ENCODE assay signal across 8 mouse cellular contexts in genomic region chr15:19162119-19162888, GRCm38 (mm10).
DNase-seq lines count a peak whose midpoint lies in the region; ATAC-seq lines count a peak whose summit lies in the region.

No protein-coding gene starts in this region.

- H3K4me2 ChIP-seq in forebrain, embryonic 14.5 days (ENCODE audit: low read length), result no peak overlapping the region
- no peak overlapping the region for H3K4me2 ChIP-seq in forebrain, embryonic 12.5 days
- no peak overlapping the region for H3K4me2 ChIP-seq in forebrain, embryonic 16.5 days (ENCODE audit: low read length)

- no peaks in the 10 kb centered on the region for H3K9me3 ChIP-seq in forebrain, embryonic 14.5 days (replicated peaks; ENCODE audit: control insufficient read depth, low read length)
- H3K9me3 ChIP-seq in forebrain, embryonic 12.5 days, result no peaks in the 10 kb centered on the region
- no peaks in the 10 kb centered on the region for H3K9me3 ChIP-seq in forebrain, embryonic 16.5 days (ENCODE audit: control insufficient read depth, low read length)

- DNase-seq in forebrain, embryonic 14.5 days (ENCODE audit: low spot score), result peak; percentile 70
- DNase-seq in ES-CJ7 (ENCODE audit: low read depth, low spot score), result peak; percentile 9
- peak; percentile 12 to 21 for DNase-seq in left cerebral cortex, adult 18-20 months (ENCODE audit: low spot score in 2 of 2)
- DNase-seq in kidney, adult 9 months, result no peak
- DNase-seq in thymus, postnatal 0 days (ENCODE audit: low spot score), result no peak

- H3K27me3 ChIP-seq in forebrain, embryonic 14.5 days (replicated peaks; ENCODE audit: control insufficient read depth, insufficient read depth, low read length), result no peaks in the 10 kb centered on the region
- H3K27me3 ChIP-seq in forebrain, embryonic 12.5 days, result no peaks in the 10 kb centered on the region
- no peaks in the 10 kb centered on the region for H3K27me3 ChIP-seq in forebrain, embryonic 16.5 days (replicated peaks; ENCODE audit: control insufficient read depth, insufficient read depth, low read length)

- no peaks in the 10 kb centered on the region for H3K4me1 ChIP-seq in forebrain, embryonic 14.5 days (ENCODE audit: control insufficient read depth, insufficient read depth, low read length)
- H3K4me1 ChIP-seq in forebrain, embryonic 12.5 days, result no peaks in the 10 kb centered on the region
- no peaks in the 10 kb centered on the region for H3K4me1 ChIP-seq in forebrain, embryonic 16.5 days (replicated peaks; ENCODE audit: control insufficient read depth, insufficient read depth, low read length)

- H3K9ac ChIP-seq in forebrain, embryonic 14.5 days (ENCODE audit: low read length), result no peak overlapping the region
- H3K9ac ChIP-seq in forebrain, embryonic 12.5 days, result no peak overlapping the region
- no peak overlapping the region for H3K9ac ChIP-seq in forebrain, embryonic 16.5 days (replicated peaks; ENCODE audit: low read depth, low read length)

- WGBS in forebrain, embryonic 14.5 days, result 63% methylated on average over 6 of the region's 6 CpGs
- 77% methylated on average over 6 of the region's 6 CpGs for WGBS in forebrain, embryonic 12.5 days
- 49% methylated on average over 6 of the region's 6 CpGs for WGBS in forebrain, embryonic 16.5 days

- H3K27ac ChIP-seq in forebrain, embryonic 14.5 days (ENCODE audit: low read depth, low read length), result no peak overlapping the region
- H3K27ac ChIP-seq in forebrain, embryonic 12.5 days, result no peak overlapping the region
- H3K27ac ChIP-seq in forebrain, embryonic 16.5 days (ENCODE audit: low read length), result no peak overlapping the region

- no peaks in the 10 kb centered on the region for H3K36me3 ChIP-seq in forebrain, embryonic 14.5 days (ENCODE audit: control insufficient read depth, insufficient read depth, low read length)
- no peaks in the 10 kb centered on the region for H3K36me3 ChIP-seq in forebrain, embryonic 12.5 days (replicated peaks)
- H3K36me3 ChIP-seq in forebrain, embryonic 16.5 days (ENCODE audit: control insufficient read depth, insufficient read depth), result no peaks in the 10 kb centered on the region

- no peak overlapping the region for H3K4me3 ChIP-seq in forebrain, embryonic 14.5 days (ENCODE audit: low read depth, low read length)
- H3K4me3 ChIP-seq in forebrain, embryonic 12.5 days (replicated peaks), result no peak overlapping the region
- no peak overlapping the region for H3K4me3 ChIP-seq in forebrain, embryonic 16.5 days (replicated peaks; ENCODE audit: low read length)

- peak; percentile 77; the same call in 1 of the 2 replicates for ATAC-seq in forebrain, embryonic 14.5 days
- ATAC-seq in forebrain, embryonic 12.5 days (ENCODE audit: low FRiP score), result no peak
- peak; percentile 99 for ATAC-seq in forebrain, embryonic 16.5 days
- no peak for ATAC-seq in CD4-positive, CD25-positive, alpha-beta regulatory T cell, adult 4 months

Comparison
In these comparisons a context has a peak if more than half of its experiments do, and no peak if none do; other contexts are left out.
1. ATAC-seq: peak in forebrain, embryonic 14.5 days (single experiment) and forebrain, embryonic 16.5 days (single experiment); none in forebrain, embryonic 12.5 days (single experiment) and CD4-positive, CD25-positive, alpha-beta regulatory T cell, adult 4 months (single experiment).
2. DNase-seq: peak in forebrain, embryonic 14.5 days (single experiment), ES-CJ7 (single experiment) and left cerebral cortex, adult 18-20 months (2 of 2); none in kidney, adult 9 months (single experiment) and thymus, postnatal 0 days (single experiment).